Mouse (Mus musculus) urinary bladder, postnatal 14 days (tissue): ENCODE measurements around the gene Rab3a.

Experiments
- DNase-seq: peaks from one replicate; pipeline ENCODE4 v3.0.0; 2021; ENCODE audit warnings: low spot score

Rab3a gene

DNA sequence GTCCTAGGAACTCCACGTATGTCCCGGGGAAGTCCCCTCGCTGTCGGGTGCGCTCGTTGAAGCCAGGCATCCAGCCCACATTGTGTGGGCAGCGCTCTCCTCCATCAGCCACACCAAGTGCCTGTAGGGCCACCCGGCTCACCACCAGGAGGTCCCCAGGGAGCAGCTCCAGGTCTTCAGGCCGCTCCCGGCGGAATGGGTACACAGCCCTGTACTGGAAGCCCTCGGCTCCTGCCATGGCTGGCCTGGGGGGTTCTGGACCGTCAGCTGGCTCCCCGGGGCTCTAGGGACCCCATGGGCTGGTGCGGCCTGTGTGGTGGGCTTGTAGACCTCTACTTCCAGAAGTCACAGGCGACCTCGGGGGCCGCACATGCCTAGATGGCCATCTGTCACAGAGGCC, 20.3 kb downstream of the Rab3a start:
- no peak for DNase-seq

GRCm38 (mm10) chr8:70775227-70775626, 20.7 kb downstream of the Rab3a start:
- DNase-seq, result no peak

GRCm38 (mm10) chr8:70775851-70776495, 21.5 kb downstream of the Rab3a start:
- DNase-seq, result no peak

DNA sequence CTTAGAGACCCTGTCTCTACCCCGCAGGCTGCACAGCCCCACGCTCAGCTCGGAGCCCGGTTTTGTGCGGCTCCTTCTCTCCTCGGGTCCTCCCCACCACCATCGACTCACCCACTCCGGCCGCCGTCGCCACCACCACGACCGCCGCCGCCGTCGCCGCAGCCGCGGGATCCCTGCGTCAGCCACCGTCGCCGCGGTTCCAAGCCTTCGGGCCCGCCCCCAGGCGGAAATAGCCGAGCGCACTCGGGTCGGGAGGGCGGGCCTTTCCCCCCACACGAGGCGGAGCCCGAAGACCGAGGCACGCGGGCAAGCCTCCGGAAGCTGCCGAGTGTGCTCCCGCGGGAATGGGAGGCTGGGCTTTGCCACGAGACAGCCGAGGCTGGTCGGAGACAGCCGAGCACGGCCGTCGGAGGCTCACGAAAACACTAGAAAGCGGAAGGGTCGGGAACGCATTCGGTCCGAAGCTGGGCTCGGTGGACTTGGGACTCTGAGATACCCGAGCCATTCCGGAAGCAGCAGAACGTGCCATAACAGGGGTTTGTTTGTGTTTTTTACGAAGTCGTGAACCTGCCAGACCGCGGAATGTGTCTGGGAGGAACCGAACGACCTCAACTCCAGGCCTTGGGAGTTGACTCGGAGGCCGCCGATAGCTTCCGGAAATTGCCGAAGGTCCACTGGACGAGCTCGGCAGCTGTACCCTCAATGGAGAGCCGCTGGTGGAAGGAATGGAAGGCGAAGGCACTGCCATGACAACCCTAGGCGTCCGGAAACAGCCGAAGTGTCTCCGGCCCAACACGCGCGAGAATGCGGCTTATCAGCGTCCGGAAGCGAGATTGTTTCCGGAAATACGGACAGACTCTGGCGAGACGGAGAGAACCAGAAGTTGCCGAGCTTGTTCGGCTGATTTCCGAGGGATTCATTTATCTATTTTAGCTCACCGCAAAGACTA, 22.3 kb downstream of the Rab3a start, which contains the start of gene Pik3r2:
Pik3r2 (minus strand) TSS at position 218 of the 949 bp plus-strand sequence.
- peak; percentile 98 for DNase-seq

GRCm38 (mm10) chr8:70780093-70780492, 25.6 kb downstream of the Rab3a start:
- no peak for DNase-seq

- no peak for DNase-seq
Measured at GRCm38 (mm10) chr8:70786291-70787050, 32.0 kb downstream of the Rab3a start.

DNA sequence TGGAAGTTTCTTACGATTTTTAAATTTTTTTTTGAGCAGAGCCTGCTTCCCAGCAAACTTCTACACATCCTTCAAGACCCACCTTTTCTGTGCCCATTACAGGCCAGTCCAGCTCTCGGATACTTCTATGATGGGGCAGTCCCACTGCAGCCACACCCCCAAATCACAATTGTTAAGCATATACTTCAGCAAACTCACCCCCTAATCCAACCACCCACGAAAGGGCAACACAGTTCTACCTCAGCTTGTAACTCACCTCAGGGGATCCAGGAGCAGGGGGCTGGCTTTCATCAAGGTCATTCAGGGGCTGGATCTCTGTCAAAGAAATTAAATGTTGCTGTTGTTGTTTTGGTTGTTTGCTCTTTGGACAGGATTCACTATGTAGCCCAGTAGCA, 32.6 kb downstream of the Rab3a start:
- DNase-seq, result no peak

GRCm38 (mm10) chr8:70787941-70788667, 33.6 kb downstream of the Rab3a start:
- DNase-seq, result peak; percentile 73

GRCm38 (mm10) chr8:70789046-70789445, 34.6 kb downstream of the Rab3a start:
- no peak for DNase-seq

GRCm38 (mm10) chr8:70790846-70791245, 36.4 kb downstream of the Rab3a start:
- DNase-seq, result no peak

GRCm38 (mm10) chr8:70791294-70791701, 36.8 kb downstream of the Rab3a start:
- DNase-seq, result no peak

GRCm38 (mm10) chr8:70791975-70792691, 37.7 kb downstream of the Rab3a start:
- DNase-seq, result peak; percentile 98

DNA sequence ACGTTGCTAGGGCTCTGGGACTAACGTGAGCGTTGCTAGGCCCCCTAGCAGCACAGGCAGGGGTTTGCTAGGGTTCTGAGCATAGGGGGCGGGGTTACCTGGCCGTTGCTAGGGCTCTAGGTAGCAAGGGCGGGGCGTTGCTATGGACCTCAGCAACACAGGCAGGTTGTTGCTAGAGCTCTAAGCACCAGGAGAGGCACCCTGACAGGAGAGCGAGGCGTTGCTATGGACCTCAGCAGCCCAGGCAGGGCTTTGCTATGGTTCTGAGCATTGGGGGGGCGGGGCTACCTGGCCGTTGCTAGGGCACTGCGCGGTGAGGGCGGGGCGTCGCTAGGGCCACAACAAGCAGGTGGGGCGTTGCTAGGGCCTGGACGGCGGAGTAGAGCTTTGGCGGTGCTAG, 38.2 kb downstream of the Rab3a start:
- peak; percentile 84 for DNase-seq

GRCm38 (mm10) chr8:70794215-70794614, 39.7 kb downstream of the Rab3a start:
- DNase-seq, result no peak

DNA sequence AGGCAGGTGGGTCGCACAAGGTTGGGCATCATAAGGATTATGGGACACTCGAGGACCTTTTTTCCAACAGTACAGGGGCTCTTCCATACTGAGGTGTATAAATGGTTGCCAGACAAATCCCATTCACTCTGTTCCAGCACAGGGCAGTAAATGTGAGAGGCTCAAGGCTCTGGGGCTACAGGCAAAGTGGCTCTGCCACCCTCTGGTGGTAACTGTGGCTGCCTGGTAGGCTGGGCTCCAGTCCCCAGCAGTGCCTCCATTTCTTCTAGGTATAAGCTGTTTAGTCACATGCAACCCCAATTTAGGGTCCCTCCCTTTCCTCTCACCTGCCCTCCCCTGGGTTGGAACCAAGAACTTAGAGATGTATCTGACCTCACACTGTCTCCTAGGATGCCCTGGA, 40.9 kb downstream of the Rab3a start:
- no peak for DNase-seq

GRCm38 (mm10) chr8:70796403-70797080, 42.1 kb downstream of the Rab3a start:
- no peak for DNase-seq

DNA sequence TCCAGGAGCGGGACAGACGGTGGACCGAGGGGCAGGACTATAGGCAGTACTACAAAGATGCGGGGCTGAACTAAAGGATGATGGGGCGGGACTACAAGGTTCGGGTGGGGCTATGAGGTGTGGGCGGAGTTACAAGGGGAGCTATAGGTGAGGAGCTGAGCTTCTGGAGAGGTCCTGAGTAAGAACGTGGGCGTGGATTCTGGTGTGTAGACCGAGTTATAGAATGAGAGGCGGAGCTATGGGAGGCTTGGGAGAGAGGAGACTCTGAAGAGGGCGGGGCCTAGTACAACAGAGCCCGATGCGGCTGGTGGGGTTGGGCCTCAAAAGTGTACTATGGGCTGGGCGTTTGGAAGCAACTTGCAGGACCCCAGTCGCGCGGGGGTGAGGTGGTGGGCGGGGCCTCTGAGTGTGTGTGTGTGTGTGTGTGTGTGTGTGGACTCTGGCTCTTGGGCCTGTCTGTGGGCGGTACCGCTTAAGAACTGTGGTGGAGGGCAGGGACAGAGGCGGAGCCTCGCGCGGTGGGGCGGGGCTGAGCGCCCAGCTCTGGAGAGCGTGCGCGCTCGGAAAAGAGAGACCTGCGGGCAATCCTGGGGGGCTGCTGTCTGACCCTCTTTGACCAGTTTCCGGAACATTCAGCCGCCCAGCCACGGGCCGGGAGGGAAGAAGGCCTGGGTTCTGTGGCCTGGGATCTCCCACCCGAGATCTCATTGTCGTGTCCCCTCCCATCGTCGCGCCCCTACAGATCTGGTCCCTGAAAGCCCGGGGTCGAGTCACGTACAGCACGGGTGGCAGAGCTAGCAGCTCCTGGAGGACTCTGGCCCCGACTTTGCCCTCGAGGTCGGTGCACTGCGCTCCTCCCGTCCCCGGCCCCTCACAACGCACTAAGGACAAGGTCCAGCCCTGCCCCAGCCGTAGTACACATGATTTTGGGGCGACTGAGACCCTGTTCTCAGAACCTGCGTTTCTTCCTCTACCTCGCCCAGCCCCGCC, 42.9 kb downstream of the Rab3a start:
- peak; percentile 90 for DNase-seq

- DNase-seq, result peak; percentile 61
Measured at GRCm38 (mm10) chr8:70798281-70798680, 43.8 kb downstream of the Rab3a start.

- DNase-seq, result no peak
Measured at GRCm38 (mm10) chr8:70800648-70801047, 46.2 kb downstream of the Rab3a start.
